Mouse (Mus musculus) lung, postnatal 0 days (tissue): ENCODE measurements around the gene B4gat1. TPM values are rescaled to one million over a fixed set of nuclear protein-coding genes. Genes with fewer than 3 reads are reported as not detected.
A peak's percentile ranks its signal among the peaks of the same experiment; 100 is the strongest.

Experiments used
- ATAC-seq: fragments of 200-750 bp; cut with Nextera tagmentation; 2 replicates; pipeline ENCODE4 v1.8.0; 2017; ENCODE audit warnings: moderate library complexity
- DNase-seq: peaks from one replicate; pipeline ENCODE4 v3.0.0-alpha.2; 2016; ENCODE audit warnings: low spot score
- H3K27ac ChIP-seq: fragments of 300-500 bp; sonication (generic); 2 replicates; pipeline ENCODE4 v1.5.1; 2014; ENCODE audit warnings: antibody characterized with exemption, mild to moderate bottlenecking, low read length, mixed read lengths
- H3K27me3 ChIP-seq: fragments of 300-500 bp; sonication (generic); replicated peaks from 2 replicates; pipeline ENCODE4 v1.6.1; 2014; ENCODE audit warnings: low read length, mixed read lengths; ENCODE audit not compliant: insufficient read depth
- H3K36me3 ChIP-seq: fragments of 300-500 bp; sonication (generic); 2 replicates; pipeline ENCODE4 v1.6.1; 2014; ENCODE audit warnings: low read length, mixed read lengths; ENCODE audit not compliant: insufficient read depth
- H3K4me1 ChIP-seq: fragments of 300-500 bp; sonication (generic); 2 replicates; pipeline ENCODE4 v1.6.1; 2014; ENCODE audit warnings: antibody characterized with exemption, low read depth, low read length, mixed read lengths; ENCODE audit not compliant: insufficient read depth
- H3K4me2 ChIP-seq: fragments of 300-500 bp; sonication (generic); replicated peaks from 2 replicates; pipeline ENCODE4 v1.6.1; 2014; ENCODE audit warnings: low read depth, mild to moderate bottlenecking, low read length, moderate library complexity, mixed read lengths
- H3K4me3 ChIP-seq: fragments of 300-500 bp; sonication (generic); 2 replicates; pipeline ENCODE4 v1.5.1; 2014; ENCODE audit warnings: low read depth, low read length
- H3K9ac ChIP-seq: fragments of 300-500 bp; sonication (generic); replicated peaks from 2 replicates; pipeline ENCODE4 v1.6.1; 2014; ENCODE audit warnings: low read depth, mild to moderate bottlenecking
- H3K9me3 ChIP-seq: fragments of 300-500 bp; sonication (generic); 2 replicates; pipeline ENCODE4 v1.6.1; 2016; ENCODE audit warnings: low read length, mixed read lengths
- CTCF ChIP-seq: IDR thresholded peaks from 2 replicates; pipeline ENCODE4 v1.5.1; 2016; ENCODE audit warnings: antibody characterized with exemption, mild to moderate bottlenecking
- EP300 ChIP-seq: IDR thresholded peaks from 2 replicates; pipeline ENCODE4 v1.6.1; 2016; ENCODE audit warnings: antibody characterized with exemption, mild to moderate bottlenecking, control low read depth
- WGBS: fragments of 180-500 bp; shearing (Covaris S2); extraction: QIAGEN DNeasy Blood & Tissue Kit; methylation state at CpG from one replicate; pipeline ENCODE4 v1.1.7; 2014; 5-methylcytosine and 5-hydroxymethylcytosine counted together
- polyA plus RNA-seq: library from polyadenylated mRNA; unstranded; fragments of >200 nt; fragmentation: Nextera tagmentation; extraction: Ambion mirVana; gene quantifications from 2 replicates; pipeline ENCODE4 v1.2.1, GENCODE M21; 2015

B4gat1 gene
- polyA plus RNA-seq, 1 experiment from 2014 or later, result 33.8 TPM

DNA sequence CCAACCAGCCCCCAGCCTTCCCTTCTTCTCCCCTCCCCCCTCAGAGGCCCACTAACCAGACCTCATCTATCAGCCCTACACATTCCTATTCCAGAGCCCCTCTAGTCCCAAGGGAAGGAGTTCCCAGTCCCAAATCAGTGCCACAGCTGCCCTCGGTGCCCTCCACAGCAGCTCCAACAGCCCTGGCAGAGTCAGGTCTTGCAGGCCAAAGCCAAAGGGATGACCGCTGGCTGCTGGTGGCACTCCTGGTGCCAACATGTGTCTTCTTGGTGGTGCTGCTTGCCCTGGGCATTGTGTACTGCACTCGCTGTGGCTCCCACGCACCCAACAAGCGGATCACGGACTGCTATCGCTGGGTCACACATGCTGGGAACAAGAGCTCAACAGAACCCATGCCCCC lies 31.4 kb downstream of the B4gat1 start:
- Histone ChIP-seq H3K9ac (no peak overlapping the region), H3K4me3 (no peak overlapping the region; the same call in 1 of the 2 replicates), H3K27ac (no peak overlapping the region), H3K36me3 (no peaks in the 10 kb centered on the region), H3K27me3 (0 out of 2 replicates have a peak, but pooled peaks cover 11% of the 10 kb centered on the region), H3K9me3 (no peaks in the 10 kb centered on the region), H3K4me2 (peak overlapping the region; percentile 70; the same call in 1 of the 2 replicates), H3K4me1 (peaks cover 14% of the 10 kb centered on the region; the same call in 1 of the 2 replicates)
- no peak for ATAC-seq
- no peak for DNase-seq
- no peak for TF ChIP-seq CTCF
- TF ChIP-seq EP300, result no peak
- 67% methylated on average over 7 of the region's 7 CpGs for WGBS

DNA sequence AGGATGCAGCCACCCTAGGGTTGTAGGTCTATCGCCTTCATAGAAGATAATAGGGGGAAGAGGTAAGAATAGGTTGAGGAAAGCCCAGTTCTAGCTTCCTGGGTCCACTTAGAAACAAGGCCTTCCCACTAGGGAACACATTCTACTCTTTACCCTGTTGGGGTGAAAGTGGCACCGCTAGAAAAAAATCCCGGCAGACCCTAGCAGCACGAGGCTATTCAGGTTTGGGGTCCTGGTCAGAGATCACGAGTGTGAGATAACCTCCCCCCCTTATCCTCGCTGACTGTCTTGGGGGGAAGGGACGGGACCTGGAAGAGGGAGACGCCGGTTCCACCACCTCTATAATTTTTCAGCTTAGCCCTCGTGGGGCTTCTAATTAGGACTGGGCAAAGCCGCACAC lies 32.5 kb downstream of the B4gat1 start:
- 0 out of 2 replicates have a peak overlapping the region, but pooled peaks have one; percentile 2 for H3K27ac ChIP-seq
- 0 out of 2 replicates have a peak overlapping the region, but pooled peaks have one; percentile 16 for H3K9ac ChIP-seq
- H3K4me2 ChIP-seq, result peak overlapping the region; percentile 70
- DNase-seq (no peak), ATAC-seq (no peak)
- WGBS, result 15% methylated on average over 11 of the region's 11 CpGs
- H3K36me3 ChIP-seq, result no peaks in the 10 kb centered on the region
- H3K27me3 ChIP-seq, result 0 out of 2 replicates have a peak, but pooled peaks cover 11% of the 10 kb centered on the region
- TF ChIP-seq EP300 (no peak), CTCF (no peak)
- peaks cover 14% of the 10 kb centered on the region; the same call in 1 of the 2 replicates for H3K4me1 ChIP-seq
- peak overlapping the region; percentile 41; the same call in 1 of the 2 replicates for H3K4me3 ChIP-seq
- H3K9me3 ChIP-seq, result no peaks in the 10 kb centered on the region

DNA sequence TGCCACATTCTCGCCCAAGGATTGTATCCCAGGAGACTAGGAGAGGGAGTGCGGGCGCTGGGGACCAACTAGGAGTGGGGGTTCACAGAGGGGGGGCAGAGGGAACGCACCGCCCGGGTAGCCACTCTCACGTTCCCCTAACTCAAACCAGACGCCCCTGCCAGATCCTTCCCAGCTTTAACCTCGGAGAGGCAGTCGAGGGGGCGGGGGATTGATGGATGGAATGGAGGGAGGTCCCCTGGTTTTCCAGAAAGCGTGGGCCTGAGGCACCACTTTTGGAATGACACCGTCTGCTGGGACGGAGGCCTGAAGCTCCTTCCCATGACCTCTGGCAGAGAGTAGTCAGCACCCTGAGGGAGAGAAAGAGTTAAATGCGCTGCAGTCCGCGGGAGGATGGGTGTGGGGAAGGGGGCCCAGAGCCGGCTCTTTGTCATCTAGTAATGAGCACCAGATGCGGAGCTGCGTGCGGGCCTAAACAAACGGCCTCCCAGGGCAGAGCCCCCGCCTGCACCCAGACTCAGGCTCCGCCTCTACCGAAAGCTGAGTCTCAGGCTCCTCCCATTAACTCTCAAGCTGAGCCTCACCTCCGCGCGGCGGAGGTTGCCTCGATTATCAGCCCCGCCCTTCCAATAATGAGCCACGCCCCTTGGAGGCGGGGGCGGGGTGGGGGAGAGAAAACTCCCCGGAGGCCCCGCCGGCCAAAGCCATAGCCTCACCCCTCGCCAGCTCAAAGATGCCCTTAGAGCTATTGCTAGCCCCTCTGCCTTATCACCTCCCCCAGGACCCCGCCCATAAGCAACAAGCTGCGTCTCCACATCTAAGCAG lies 33.1 kb downstream of the B4gat1 start:
- peak; percentile 92 for DNase-seq
- peaks cover 14% of the 10 kb centered on the region; the same call in 1 of the 2 replicates for H3K4me1 ChIP-seq
- WGBS, result 2% methylated on average over 38 of the region's 40 CpGs

DNA sequence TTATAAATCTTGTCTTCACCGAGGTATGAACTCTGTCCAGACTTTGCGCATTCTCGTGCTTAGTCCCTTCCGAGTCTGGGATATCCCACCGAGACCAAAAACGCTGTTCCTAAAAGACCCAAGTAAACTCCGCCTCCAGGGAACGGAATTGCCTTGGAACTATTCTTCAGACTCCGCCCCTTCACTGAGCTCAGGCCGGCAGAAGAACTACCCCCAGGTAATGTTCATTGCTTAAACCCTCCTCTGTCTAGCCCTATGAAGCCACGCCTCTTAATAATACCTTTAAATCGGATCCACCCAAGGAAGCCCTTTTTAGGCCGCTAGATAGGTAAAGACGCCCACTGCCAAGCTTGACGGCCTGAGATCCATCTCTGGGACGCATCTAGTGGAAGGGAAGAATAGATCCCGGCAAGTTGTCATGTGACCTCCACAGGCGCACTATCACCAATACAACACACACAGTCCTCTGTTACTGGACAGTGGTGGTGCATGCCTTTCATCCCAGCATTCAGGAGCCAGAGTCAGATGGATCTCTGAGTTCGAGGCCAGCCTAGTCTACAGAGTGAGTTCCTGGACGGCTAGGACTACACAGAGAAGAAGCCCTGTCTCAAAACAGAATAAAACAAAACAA lies 33.9 kb downstream of the B4gat1 start:
- Histone ChIP-seq H3K4me3 (peak overlapping the region; percentile 41), H3K4me2 (peak overlapping the region; percentile 70), H3K9me3 (no peaks in the 10 kb centered on the region), H3K4me1 (peaks cover 7% of the 10 kb centered on the region; the same call in 1 of the 2 replicates), H3K36me3 (no peaks in the 10 kb centered on the region), H3K27me3 (0 out of 2 replicates have a peak, but pooled peaks cover 11% of the 10 kb centered on the region), H3K27ac (peak overlapping the region; percentile 11; the same call in 1 of the 2 replicates), H3K9ac (no peak overlapping the region)
- 3% methylated on average over 20 of the region's 20 CpGs for WGBS
- ATAC-seq, result peak; percentile 6
- DNase-seq, result peak; percentile 60
- TF ChIP-seq EP300 (no peak), CTCF (no peak)

More for the DNA sequence above, 33.1 kb downstream of the B4gat1 start:
- H3K36me3 ChIP-seq, result no peaks in the 10 kb centered on the region
- peak overlapping the region; percentile 70 for H3K4me2 ChIP-seq
- peak overlapping the region; percentile 41 for H3K4me3 ChIP-seq
- peak; percentile 80 for ATAC-seq
- TF ChIP-seq CTCF, result no peak
- no peak for TF ChIP-seq EP300
- no peaks in the 10 kb centered on the region for H3K9me3 ChIP-seq
- peak overlapping the region; percentile 11; the same call in 1 of the 2 replicates for H3K27ac ChIP-seq
- H3K27me3 ChIP-seq, result 0 out of 2 replicates have a peak, but pooled peaks cover 11% of the 10 kb centered on the region
- H3K9ac ChIP-seq, result 0 out of 2 replicates have a peak overlapping the region, but pooled peaks have one; percentile 16

DNA sequence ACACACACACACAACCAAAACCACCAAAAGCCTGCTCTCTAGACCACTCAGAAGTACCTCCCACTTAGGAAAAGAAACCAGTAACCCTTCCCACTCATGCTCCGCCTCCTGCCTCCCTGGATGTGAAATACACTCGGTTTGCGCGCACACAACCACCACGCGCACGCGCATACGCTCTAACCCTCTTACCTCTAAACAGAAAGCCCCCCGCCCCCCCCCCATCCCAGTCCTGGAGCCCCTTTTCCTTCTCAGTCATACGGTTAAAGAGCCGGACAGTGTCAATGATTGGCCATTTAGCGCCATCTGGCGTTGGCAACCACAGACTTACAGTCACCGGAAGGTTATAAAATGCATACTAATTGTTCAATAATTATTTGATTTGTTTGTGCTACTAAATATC lies 34.4 kb downstream of the B4gat1 start:
- 1% methylated on average over 15 of the region's 15 CpGs for WGBS
- Histone ChIP-seq H3K9ac (no peak overlapping the region), H3K27ac (no peak overlapping the region), H3K4me1 (peaks cover 6% of the 10 kb centered on the region; the same call in 1 of the 2 replicates), H3K4me2 (peak overlapping the region; percentile 70), H3K9me3 (no peaks in the 10 kb centered on the region), H3K36me3 (no peaks in the 10 kb centered on the region), H3K27me3 (0 out of 2 replicates have a peak, but pooled peaks cover 11% of the 10 kb centered on the region), H3K4me3 (peak overlapping the region; percentile 41)
- DNase-seq (peak; percentile 67), ATAC-seq (peak; percentile 47)
- peak; percentile 74 for TF ChIP-seq CTCF
- TF ChIP-seq EP300, result no peak

DNA sequence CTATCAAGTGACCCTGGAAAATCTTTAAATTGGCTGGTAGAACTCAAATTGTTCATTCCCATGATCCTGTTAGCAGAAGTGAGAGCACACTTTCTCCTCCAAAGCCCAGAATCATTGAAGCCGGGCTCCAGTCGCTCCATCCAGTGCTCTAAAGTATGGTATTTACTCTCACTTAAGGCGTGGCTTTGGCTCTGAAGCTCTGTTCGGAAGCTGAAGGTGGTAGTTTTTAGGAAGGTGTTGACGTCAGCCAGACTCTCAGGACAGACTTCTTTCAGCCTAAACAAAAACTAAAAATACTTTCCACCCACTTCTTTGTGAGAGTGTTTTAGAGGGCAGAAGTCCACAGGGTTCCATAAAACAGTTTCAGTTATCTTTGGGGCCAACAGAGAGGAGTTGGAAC lies 34.9 kb downstream of the B4gat1 start:
- Histone ChIP-seq H3K27me3 (0 out of 2 replicates have a peak, but pooled peaks cover 8% of the 10 kb centered on the region), H3K27ac (no peak overlapping the region), H3K4me2 (no peak overlapping the region; the same call in 1 of the 2 replicates), H3K9me3 (no peaks in the 10 kb centered on the region), H3K4me1 (peaks cover under 1% of the 10 kb centered on the region; the same call in 1 of the 2 replicates), H3K36me3 (no peaks in the 10 kb centered on the region), H3K4me3 (no peak overlapping the region), H3K9ac (no peak overlapping the region)
- TF ChIP-seq CTCF, result no peak
- 0 out of 2 replicates have a peak, but pooled peaks have one; percentile 20 for TF ChIP-seq EP300
- no peak for DNase-seq
- WGBS, result 23% methylated on average over 5 of the region's 5 CpGs
- no peak for ATAC-seq
